Mouse (Mus musculus): ENCODE data around the gene Kalrn. TPM values are rescaled to one million over a fixed set of nuclear protein-coding genes. Genes with fewer than 3 reads are reported as not detected.

Gene Kalrn
- polyA plus RNA-seq, 1 experiment from 2014 or later, result 23.7 TPM

GRCm38 (mm10) chr16:34204527-34205139 lies 368.7 kb downstream of the Kalrn start:
- no peak overlapping the region for H3K9ac ChIP-seq (replicated peaks)

GRCm38 (mm10) chr16:34199543-34199942 lies 373.8 kb downstream of the Kalrn start:
- H3K4me2 ChIP-seq, result no peak overlapping the region
- no peak overlapping the region for H3K4me3 ChIP-seq (replicated peaks)
- H3K9me3 ChIP-seq (replicated peaks), result no peaks in the 10 kb centered on the region
- no peak for ATAC-seq (ENCODE audit: low FRiP score)
- H3K36me3 ChIP-seq, result peaks cover 37% of the 10 kb centered on the region
- H3K4me1 ChIP-seq, result no peaks in the 10 kb centered on the region
- no peak overlapping the region for H3K9ac ChIP-seq (replicated peaks)
- 87% methylated on average over 6 of the region's 6 CpGs for WGBS
- H3K27ac ChIP-seq (replicated peaks), result no peak overlapping the region
- H3K27me3 ChIP-seq (replicated peaks), result no peaks in the 10 kb centered on the region

More at GRCm38 (mm10) chr16:34204527-34205139, 368.7 kb downstream of the Kalrn start:
- Histone ChIP-seq H3K36me3 (peaks cover 15% of the 10 kb centered on the region), H3K27ac (replicated peaks) (no peak overlapping the region), H3K4me3 (replicated peaks) (no peak overlapping the region), H3K4me2 (no peak overlapping the region), H3K4me1 (no peaks in the 10 kb centered on the region), H3K27me3 (replicated peaks) (no peaks in the 10 kb centered on the region), H3K9me3 (replicated peaks) (no peaks in the 10 kb centered on the region)
- 67% methylated on average over 13 of the region's 13 CpGs for WGBS
- no peak for ATAC-seq (ENCODE audit: low FRiP score)

- no peak overlapping the region for H3K27ac ChIP-seq (replicated peaks)
- 54% methylated on average over 10 of the region's 10 CpGs for WGBS
- no peaks in the 10 kb centered on the region for H3K4me1 ChIP-seq
- no peak overlapping the region for H3K9ac ChIP-seq (replicated peaks)
- H3K27me3 ChIP-seq (replicated peaks), result no peaks in the 10 kb centered on the region
- no peaks in the 10 kb centered on the region for H3K9me3 ChIP-seq (replicated peaks)
- H3K4me3 ChIP-seq (replicated peaks), result no peak overlapping the region
- no peak for ATAC-seq (ENCODE audit: low FRiP score)
- H3K4me2 ChIP-seq, result no peak overlapping the region
- peaks cover 35% of the 10 kb centered on the region for H3K36me3 ChIP-seq
Measured at GRCm38 (mm10) chr16:34192959-34193842, 380.1 kb downstream of the Kalrn start.

- H3K4me1 ChIP-seq, result peaks cover 3% of the 10 kb centered on the region; the same call in 1 of the 2 replicates
- H3K27me3 ChIP-seq (replicated peaks), result no peaks in the 10 kb centered on the region
- peaks cover 27% of the 10 kb centered on the region for H3K36me3 ChIP-seq
- 70% methylated on average over 3 of the region's 3 CpGs for WGBS
- H3K4me3 ChIP-seq (replicated peaks), result no peak overlapping the region
- no peak overlapping the region for H3K27ac ChIP-seq (replicated peaks)
- ATAC-seq (ENCODE audit: low FRiP score), result no peak
- H3K9me3 ChIP-seq (replicated peaks), result no peaks in the 10 kb centered on the region
- no peak overlapping the region for H3K9ac ChIP-seq (replicated peaks)
- no peak overlapping the region for H3K4me2 ChIP-seq
Measured at GRCm38 (mm10) chr16:34184721-34185120, 388.6 kb downstream of the Kalrn start.

DNA sequence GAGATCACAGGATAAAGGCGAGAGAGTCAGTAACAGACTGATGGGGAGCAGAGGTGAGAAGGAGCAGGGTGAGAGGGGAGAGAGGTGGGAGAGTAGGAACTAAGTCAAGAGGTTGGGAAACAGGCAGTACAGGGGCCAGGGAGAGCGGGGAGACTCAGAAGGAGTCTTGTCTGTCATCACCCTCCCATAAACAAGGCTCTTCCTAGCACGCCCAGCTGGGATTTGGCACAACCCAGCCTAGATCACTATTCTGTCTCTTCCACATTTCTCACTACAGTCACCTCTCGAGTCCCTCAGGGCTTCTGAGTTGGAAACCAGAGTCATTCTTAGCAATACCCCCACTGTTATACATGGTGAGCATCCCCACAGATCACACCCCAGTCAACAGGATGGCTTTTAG lies 390.1 kb downstream of the Kalrn start:
- Histone ChIP-seq H3K27me3 (replicated peaks) (no peaks in the 10 kb centered on the region), H3K4me1 (peaks cover 3% of the 10 kb centered on the region; the same call in 1 of the 2 replicates), H3K9me3 (replicated peaks) (no peaks in the 10 kb centered on the region), H3K4me3 (replicated peaks) (no peak overlapping the region), H3K4me2 (no peak overlapping the region), H3K36me3 (peaks cover 28% of the 10 kb centered on the region), H3K9ac (replicated peaks) (no peak overlapping the region), H3K27ac (replicated peaks) (no peak overlapping the region)
- no peak for ATAC-seq (ENCODE audit: low FRiP score)
- WGBS, result 85% methylated on average over 4 of the region's 4 CpGs

GRCm38 (mm10) chr16:34175625-34176024 lies 397.7 kb downstream of the Kalrn start:
- no peak overlapping the region for H3K9ac ChIP-seq (replicated peaks)
- peaks cover 3% of the 10 kb centered on the region; the same call in 1 of the 2 replicates for H3K4me1 ChIP-seq
- 94% methylated on average over 4 of the region's 4 CpGs for WGBS
- ATAC-seq (ENCODE audit: low FRiP score), result no peak
- H3K27me3 ChIP-seq (replicated peaks), result no peaks in the 10 kb centered on the region
- H3K9me3 ChIP-seq (replicated peaks), result no peaks in the 10 kb centered on the region
- H3K36me3 ChIP-seq, result peaks cover 75% of the 10 kb centered on the region
- no peak overlapping the region for H3K4me2 ChIP-seq
- H3K27ac ChIP-seq (replicated peaks), result no peak overlapping the region
- no peak overlapping the region for H3K4me3 ChIP-seq (replicated peaks)

DNA sequence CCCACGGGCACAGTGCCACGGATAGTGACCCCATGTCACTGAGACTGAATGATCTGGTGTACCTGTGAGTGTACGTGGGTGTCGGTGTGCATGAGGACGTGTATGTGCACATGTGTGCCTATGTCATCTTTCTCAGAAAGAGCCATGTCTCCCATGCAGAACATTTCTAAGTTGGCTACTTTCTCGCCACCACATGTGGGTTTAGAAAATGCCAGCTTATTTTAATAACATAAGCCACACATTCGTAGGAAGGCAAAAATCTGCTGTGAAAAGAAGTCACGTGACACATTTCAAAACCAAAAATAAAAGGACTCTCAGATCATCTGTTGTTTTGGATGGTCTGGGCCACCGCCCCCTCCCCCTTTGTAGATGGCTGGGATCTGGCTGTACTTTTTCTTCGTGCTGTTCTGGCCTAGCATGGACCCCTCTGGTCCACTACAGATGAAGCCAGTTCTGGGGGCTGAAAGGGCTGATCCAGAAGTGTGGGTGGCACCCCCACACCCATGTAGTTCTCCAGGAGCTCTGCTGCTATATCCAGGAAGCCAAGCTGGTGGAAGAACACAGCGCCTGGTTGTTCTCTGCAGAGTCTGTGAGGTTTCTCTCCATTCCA lies 400.7 kb downstream of the Kalrn start:
- H3K9me3 ChIP-seq (replicated peaks), result no peaks in the 10 kb centered on the region
- ATAC-seq (ENCODE audit: low FRiP score), result no peak
- no peak overlapping the region for H3K9ac ChIP-seq (replicated peaks)
- no peak overlapping the region for H3K4me2 ChIP-seq
- no peak overlapping the region for H3K27ac ChIP-seq (replicated peaks)
- no peaks in the 10 kb centered on the region for H3K27me3 ChIP-seq (replicated peaks)
- peaks cover 69% of the 10 kb centered on the region for H3K36me3 ChIP-seq
- 94% methylated on average over 11 of the region's 11 CpGs for WGBS
- H3K4me1 ChIP-seq, result no peaks in the 10 kb centered on the region
- no peak overlapping the region for H3K4me3 ChIP-seq (replicated peaks)

DNA sequence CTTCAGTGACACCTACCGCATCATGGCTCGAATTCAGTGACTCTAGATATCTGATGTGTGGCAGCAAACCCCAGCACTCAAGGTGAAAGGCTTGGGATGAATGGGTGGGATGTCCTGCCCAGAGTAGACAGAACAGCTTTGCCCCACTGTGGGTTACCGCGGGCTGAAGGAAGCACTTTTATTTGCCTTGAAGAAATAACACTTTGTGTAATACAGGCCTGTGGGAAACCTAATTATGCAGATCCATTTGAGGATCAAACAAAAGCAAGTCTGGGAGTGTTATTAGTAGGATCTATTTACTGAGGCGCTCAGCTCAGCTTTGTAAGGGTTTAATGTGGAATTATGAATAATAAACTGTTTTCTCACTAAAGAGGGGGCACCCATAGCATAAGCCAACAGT lies 406.3 kb downstream of the Kalrn start:
- H3K4me1 ChIP-seq, result no peaks in the 10 kb centered on the region
- H3K36me3 ChIP-seq, result peaks cover 20% of the 10 kb centered on the region; the same call in 1 of the 2 replicates
- 63% methylated on average over 5 of the region's 5 CpGs for WGBS
- H3K27ac ChIP-seq (replicated peaks), result no peak overlapping the region
- H3K27me3 ChIP-seq (replicated peaks), result no peaks in the 10 kb centered on the region
- H3K4me2 ChIP-seq, result no peak overlapping the region
- no peak for ATAC-seq (ENCODE audit: low FRiP score)
- no peak overlapping the region for H3K4me3 ChIP-seq (replicated peaks)
- no peaks in the 10 kb centered on the region for H3K9me3 ChIP-seq (replicated peaks)
- H3K9ac ChIP-seq (replicated peaks), result no peak overlapping the region

- H3K4me2 ChIP-seq, result no peak overlapping the region
- H3K27ac ChIP-seq (replicated peaks), result no peak overlapping the region
- 74% methylated on average over 9 of the region's 9 CpGs for WGBS
- no peaks in the 10 kb centered on the region for H3K9me3 ChIP-seq (replicated peaks)
- no peak overlapping the region for H3K9ac ChIP-seq (replicated peaks)
- H3K4me3 ChIP-seq (replicated peaks), result no peak overlapping the region
- no peaks in the 10 kb centered on the region for H3K27me3 ChIP-seq (replicated peaks)
- 0 out of 2 replicates have a peak, but pooled peaks cover 12% of the 10 kb centered on the region for H3K36me3 ChIP-seq
- no peaks in the 10 kb centered on the region for H3K4me1 ChIP-seq
- no peak for ATAC-seq (ENCODE audit: low FRiP score)
Measured at GRCm38 (mm10) chr16:34163086-34163485, 410.2 kb downstream of the Kalrn start.

- no peaks in the 10 kb centered on the region; the same call in 1 of the 2 replicates for H3K4me1 ChIP-seq
- 0 out of 2 replicates have a peak, but pooled peaks cover 5% of the 10 kb centered on the region for H3K36me3 ChIP-seq
- no peaks in the 10 kb centered on the region for H3K9me3 ChIP-seq (replicated peaks)
- no peak for ATAC-seq (ENCODE audit: low FRiP score)
- H3K27ac ChIP-seq (replicated peaks), result no peak overlapping the region
- WGBS, result 92% methylated on average over 3 of the region's 3 CpGs
- H3K27me3 ChIP-seq (replicated peaks), result no peaks in the 10 kb centered on the region
- no peak overlapping the region for H3K4me2 ChIP-seq
- no peak overlapping the region for H3K9ac ChIP-seq (replicated peaks)
- H3K4me3 ChIP-seq (replicated peaks), result no peak overlapping the region
Measured at GRCm38 (mm10) chr16:34159576-34159975, 413.8 kb downstream of the Kalrn start.

GRCm38 (mm10) chr16:34157386-34158135 lies 415.8 kb downstream of the Kalrn start:
- Histone ChIP-seq H3K27me3 (replicated peaks) (no peaks in the 10 kb centered on the region), H3K4me3 (replicated peaks) (no peak overlapping the region), H3K4me1 (peaks cover 2% of the 10 kb centered on the region), H3K36me3 (0 out of 2 replicates have a peak, but pooled peaks cover 9% of the 10 kb centered on the region), H3K27ac (replicated peaks) (no peak overlapping the region), H3K9ac (replicated peaks) (no peak overlapping the region), H3K9me3 (replicated peaks) (no peaks in the 10 kb centered on the region), H3K4me2 (no peak overlapping the region)
- WGBS, result 67% methylated on average over 4 of the region's 4 CpGs
- no peak for ATAC-seq (ENCODE audit: low FRiP score)

Data from neural tube, embryonic 15.5 days (tissue).